Mouse (Mus musculus) midbrain, postnatal 0 days (tissue): ENCODE data around the gene Maml3. TPM values are rescaled to one million over a fixed set of nuclear protein-coding genes. Genes with fewer than 3 reads are reported as not detected.

Source experiments
- ATAC-seq: fragments of 200-750 bp; cut with Nextera tagmentation; 2 replicates; pipeline ENCODE4 v1.8.0; 2017; ENCODE audit warnings: moderate number of reproducible peaks, mild to moderate bottlenecking, moderate TSS enrichment, moderate library complexity; ENCODE audit not compliant: low FRiP score
- DNase-seq: peaks from one replicate; pipeline ENCODE4 v3.0.0-alpha.2; 2015; ENCODE audit warnings: low spot score
- H3K27ac ChIP-seq: fragments of 300-500 bp; sonication (generic); 2 replicates; pipeline ENCODE4 v1.5.1; 2014; ENCODE audit warnings: low read depth, mild to moderate bottlenecking, low read length, mixed read lengths
- H3K27me3 ChIP-seq: fragments of 300-500 bp; sonication (generic); 2 replicates; pipeline ENCODE4 v1.6.1; 2014; ENCODE audit warnings: low read length, control low read depth, mixed read lengths; ENCODE audit not compliant: insufficient read depth
- H3K36me3 ChIP-seq: fragments of 300-500 bp; sonication (generic); 2 replicates; pipeline ENCODE4 v1.6.1; 2014; ENCODE audit warnings: low read length, control low read depth, mixed read lengths; ENCODE audit not compliant: insufficient read depth
- H3K4me1 ChIP-seq: fragments of 300-500 bp; sonication (generic); 2 replicates; pipeline ENCODE4 v1.6.1; 2014; ENCODE audit warnings: mild to moderate bottlenecking, control low read depth, antibody characterized with exemption, low read length, mixed read lengths; ENCODE audit not compliant: insufficient read depth
- H3K4me2 ChIP-seq: fragments of 300-500 bp; sonication (generic); 2 replicates; pipeline ENCODE4 v1.6.1; 2014; ENCODE audit warnings: low read depth, mild to moderate bottlenecking, low read length, mixed read lengths; ENCODE audit not compliant: poor library complexity, severe bottlenecking
- H3K4me3 ChIP-seq: fragments of 300-500 bp; sonication (generic); 2 replicates; pipeline ENCODE4 v1.5.1; 2014; ENCODE audit warnings: low read depth, mild to moderate bottlenecking, low read length, moderate library complexity
- H3K9ac ChIP-seq: fragments of 300-500 bp; sonication (generic); replicated peaks from 2 replicates; pipeline ENCODE4 v1.6.1; 2014; ENCODE audit warnings: mild to moderate bottlenecking, low read length, moderate library complexity, mixed read lengths; ENCODE audit not compliant: poor library complexity, severe bottlenecking
- H3K9me3 ChIP-seq: fragments of 300-500 bp; sonication (generic); 2 replicates; pipeline ENCODE4 v1.6.1; 2016; ENCODE audit warnings: low read length, control low read depth
- CTCF ChIP-seq: IDR thresholded peaks from 2 replicates; pipeline ENCODE4 v1.5.1; 2016; ENCODE audit warnings: antibody characterized with exemption, mild to moderate bottlenecking
- WGBS: fragments of 180-500 bp; shearing (Covaris S2); extraction: QIAGEN DNeasy Blood & Tissue Kit; methylation state at CpG from one replicate; pipeline ENCODE4 v1.1.7; 2014; 5-methylcytosine and 5-hydroxymethylcytosine counted together
- polyA plus RNA-seq: library from polyadenylated mRNA; unstranded; fragments of >200 nt; fragmentation: Nextera tagmentation; extraction: Ambion mirVana; gene quantifications from 2 replicates; pipeline ENCODE4 v1.2.1, GENCODE M21; 2015
- total RNA-seq: library from RNA; depleted of rRNA; stranded (reverse); fragments of >200 nt; gene quantifications from 2 replicates; pipeline ENCODE4 v1.2.3, GENCODE M21; 2014

Gene Maml3
- total and polyA plus RNA-seq, 2 experiments from 2014 or later: 3.9 to 20.2 TPM

DNA sequence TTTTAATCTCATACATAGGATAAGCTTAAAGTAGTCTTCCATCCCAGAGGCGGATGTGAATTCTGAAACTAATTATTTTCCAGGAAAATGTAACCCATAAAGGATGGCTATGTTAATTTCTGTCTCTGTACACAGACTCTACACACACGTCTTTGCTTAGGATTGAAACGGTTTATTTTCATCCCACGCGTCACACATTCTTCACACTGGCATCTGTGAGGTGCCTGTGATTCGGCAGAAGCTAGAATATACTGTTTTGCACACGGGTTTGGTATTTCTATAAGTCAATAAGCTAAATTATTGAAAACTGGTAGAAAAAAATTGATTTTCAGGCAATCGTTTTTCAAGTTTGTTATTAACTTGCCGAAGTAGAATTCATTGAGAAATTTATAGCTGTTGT, 4.0 kb downstream of the Maml3 start:
- Histone ChIP-seq H3K9ac (no peak overlapping the region), H3K4me3 (peak overlapping the region; percentile 63), H3K4me2 (peak overlapping the region; percentile 90), H3K27me3 (no peaks in the 10 kb centered on the region), H3K36me3 (no peaks in the 10 kb centered on the region), H3K27ac (peak overlapping the region; percentile 95), H3K9me3 (no peaks in the 10 kb centered on the region), H3K4me1 (no peaks in the 10 kb centered on the region; the same call in 1 of the 2 replicates)
- 19% methylated on average over 9 of the region's 9 CpGs for WGBS
- ATAC-seq (no peak), DNase-seq (peak; percentile 14)
- no peak for TF ChIP-seq CTCF

DNA sequence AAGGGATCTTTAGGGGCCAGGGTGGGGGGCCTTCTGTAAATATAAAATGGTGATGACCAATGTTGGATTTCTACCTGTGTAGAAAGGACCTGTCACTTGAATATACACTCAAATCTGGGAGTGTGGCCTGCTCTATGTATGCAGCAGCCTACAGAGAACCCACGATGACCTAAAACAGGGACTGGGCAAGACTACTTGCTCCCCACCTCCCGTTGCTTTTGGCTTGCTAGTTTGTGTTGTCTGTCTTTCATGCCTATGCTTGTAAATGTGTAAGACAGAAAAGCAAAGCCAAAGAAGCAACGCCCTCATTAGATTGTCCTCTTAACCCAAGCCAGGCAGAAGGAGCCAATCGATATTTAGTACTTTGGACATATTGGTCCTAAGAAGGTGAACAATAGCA, 4.6 kb downstream of the Maml3 start:
- no peak for ATAC-seq
- Histone ChIP-seq H3K27ac (peak overlapping the region; percentile 8), H3K36me3 (no peaks in the 10 kb centered on the region), H3K4me2 (no peak overlapping the region), H3K9me3 (no peaks in the 10 kb centered on the region), H3K9ac (no peak overlapping the region), H3K27me3 (no peaks in the 10 kb centered on the region), H3K4me1 (no peaks in the 10 kb centered on the region; the same call in 1 of the 2 replicates), H3K4me3 (no peak overlapping the region)
- WGBS: 73% methylated on average over 4 of the region's 4 CpGs
- no peak for TF ChIP-seq CTCF
- no peak for DNase-seq

DNA sequence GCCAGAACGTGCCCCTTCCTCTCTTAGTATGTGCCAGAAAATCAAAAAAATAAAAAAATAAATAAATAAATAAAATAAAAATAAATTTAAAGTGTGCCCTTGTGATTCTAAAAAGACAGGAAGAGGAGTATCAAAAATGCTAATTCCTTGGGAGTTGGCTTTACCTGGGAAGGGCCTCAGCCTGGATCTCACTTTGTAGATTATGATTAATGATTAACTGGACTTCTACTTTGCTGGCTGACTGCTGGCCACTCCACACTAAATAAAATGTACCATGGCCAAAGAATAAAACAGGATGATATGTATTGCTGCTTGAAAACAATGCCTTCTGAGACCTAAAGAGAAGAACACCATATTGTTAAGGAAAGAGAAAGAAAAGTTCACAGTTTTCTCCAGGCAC, 5.6 kb downstream of the Maml3 start:
- no peak for TF ChIP-seq CTCF
- ATAC-seq (no peak), DNase-seq (no peak)
- no peak overlapping the region for H3K27ac ChIP-seq
- H3K4me3 ChIP-seq: no peak overlapping the region
- no peak overlapping the region for H3K9ac ChIP-seq
- WGBS: 89% methylated on average over 1 of the region's 1 CpGs
- H3K27me3 ChIP-seq: no peaks in the 10 kb centered on the region
- no peaks in the 10 kb centered on the region; the same call in 1 of the 2 replicates for H3K4me1 ChIP-seq
- H3K36me3 ChIP-seq: no peaks in the 10 kb centered on the region
- no peaks in the 10 kb centered on the region for H3K9me3 ChIP-seq
- no peak overlapping the region for H3K4me2 ChIP-seq

DNA sequence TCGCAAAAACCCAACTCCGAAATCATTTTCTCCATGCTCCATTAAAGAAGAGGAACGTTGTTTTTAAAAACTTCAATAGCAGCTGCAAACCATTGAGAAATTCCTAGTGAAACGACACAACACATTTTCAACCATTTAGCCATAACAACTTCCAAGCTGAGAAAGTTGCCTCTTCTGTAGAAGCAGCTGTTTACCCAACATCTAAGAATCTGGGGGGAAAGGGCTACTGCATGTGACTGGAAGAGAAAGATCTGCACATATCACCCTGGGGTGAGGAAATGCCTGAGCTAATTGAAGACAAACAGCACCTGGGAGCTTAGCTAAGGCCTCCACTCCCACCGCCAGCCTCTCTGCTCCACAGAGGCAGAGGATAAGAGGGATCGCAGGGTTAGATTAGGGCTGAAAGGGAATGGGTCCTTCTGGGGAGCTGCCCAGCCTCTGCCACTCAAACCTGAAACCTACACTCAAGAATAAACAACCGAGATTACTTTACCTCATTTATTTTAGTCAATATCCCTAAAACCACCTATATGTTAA, 13.5 kb downstream of the Maml3 start:
- no peaks in the 10 kb centered on the region for H3K9me3 ChIP-seq
- TF ChIP-seq CTCF: no peak
- ATAC-seq (no peak), DNase-seq (no peak)
- H3K27me3 ChIP-seq: no peaks in the 10 kb centered on the region
- 58% methylated on average over 7 of the region's 7 CpGs for WGBS
- no peak overlapping the region for H3K4me3 ChIP-seq
- no peak overlapping the region for H3K9ac ChIP-seq
- H3K27ac ChIP-seq: no peak overlapping the region
- no peak overlapping the region for H3K4me2 ChIP-seq
- peaks cover 14% of the 10 kb centered on the region; the same call in 1 of the 2 replicates for H3K4me1 ChIP-seq
- no peaks in the 10 kb centered on the region for H3K36me3 ChIP-seq

DNA sequence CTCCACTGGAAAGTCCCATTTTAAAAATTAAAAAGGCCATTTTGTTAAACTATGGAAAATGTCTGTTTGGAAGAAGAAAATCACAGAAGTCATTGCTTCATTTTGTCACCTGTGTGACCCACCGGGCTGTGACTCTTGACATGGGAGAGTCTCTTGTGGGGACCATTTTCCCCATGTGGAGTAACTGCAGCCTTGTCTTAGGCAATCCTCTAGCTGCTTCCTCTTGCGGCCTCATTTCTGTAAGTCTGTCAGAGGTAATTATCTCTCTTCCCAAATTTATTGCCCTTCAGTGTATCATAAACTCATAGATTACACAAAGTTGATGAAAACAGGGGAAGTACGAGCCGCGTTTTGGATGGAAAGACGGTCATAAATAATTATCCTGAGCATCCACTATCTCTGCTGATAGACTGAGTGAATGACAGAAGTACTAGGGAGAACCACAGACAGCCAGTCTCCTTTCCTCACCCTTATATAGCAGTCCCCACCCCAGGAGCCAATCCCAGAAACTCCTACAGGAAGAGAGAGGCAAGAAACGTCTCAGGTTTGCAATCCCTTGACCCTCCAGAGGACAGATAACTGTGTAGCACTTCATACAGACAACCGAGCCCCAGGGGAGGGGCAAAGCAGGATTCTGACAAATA, 14.5 kb downstream of the Maml3 start:
- no peak overlapping the region for H3K27ac ChIP-seq
- DNase-seq (no peak), ATAC-seq (no peak)
- TF ChIP-seq CTCF: no peak
- H3K9me3 ChIP-seq: no peaks in the 10 kb centered on the region
- H3K27me3 ChIP-seq: no peaks in the 10 kb centered on the region
- no peaks in the 10 kb centered on the region for H3K36me3 ChIP-seq
- no peak overlapping the region for H3K9ac ChIP-seq
- peaks cover 14% of the 10 kb centered on the region; the same call in 1 of the 2 replicates for H3K4me1 ChIP-seq
- H3K4me2 ChIP-seq: no peak overlapping the region
- H3K4me3 ChIP-seq: no peak overlapping the region
- 89% methylated on average over 8 of the region's 8 CpGs for WGBS
